Mouse (Mus musculus) cerebellum, postnatal 4 days (tissue): ENCODE results near the gene Tdrd12.
"Not testable (repeated sequence)": the region's sequence is repeated elsewhere in the genome, so short reads cannot be mapped to it uniquely, and the experiment has no call there.

Experiments used
- DNase-seq, 2 experiments: peaks; one replicate each; pipeline ENCODE4 v3.0.0; 2022; ENCODE audit warnings: low spot score in 2 of 2, mixed read lengths in 1 of 2

The Tdrd12 gene

DNA sequence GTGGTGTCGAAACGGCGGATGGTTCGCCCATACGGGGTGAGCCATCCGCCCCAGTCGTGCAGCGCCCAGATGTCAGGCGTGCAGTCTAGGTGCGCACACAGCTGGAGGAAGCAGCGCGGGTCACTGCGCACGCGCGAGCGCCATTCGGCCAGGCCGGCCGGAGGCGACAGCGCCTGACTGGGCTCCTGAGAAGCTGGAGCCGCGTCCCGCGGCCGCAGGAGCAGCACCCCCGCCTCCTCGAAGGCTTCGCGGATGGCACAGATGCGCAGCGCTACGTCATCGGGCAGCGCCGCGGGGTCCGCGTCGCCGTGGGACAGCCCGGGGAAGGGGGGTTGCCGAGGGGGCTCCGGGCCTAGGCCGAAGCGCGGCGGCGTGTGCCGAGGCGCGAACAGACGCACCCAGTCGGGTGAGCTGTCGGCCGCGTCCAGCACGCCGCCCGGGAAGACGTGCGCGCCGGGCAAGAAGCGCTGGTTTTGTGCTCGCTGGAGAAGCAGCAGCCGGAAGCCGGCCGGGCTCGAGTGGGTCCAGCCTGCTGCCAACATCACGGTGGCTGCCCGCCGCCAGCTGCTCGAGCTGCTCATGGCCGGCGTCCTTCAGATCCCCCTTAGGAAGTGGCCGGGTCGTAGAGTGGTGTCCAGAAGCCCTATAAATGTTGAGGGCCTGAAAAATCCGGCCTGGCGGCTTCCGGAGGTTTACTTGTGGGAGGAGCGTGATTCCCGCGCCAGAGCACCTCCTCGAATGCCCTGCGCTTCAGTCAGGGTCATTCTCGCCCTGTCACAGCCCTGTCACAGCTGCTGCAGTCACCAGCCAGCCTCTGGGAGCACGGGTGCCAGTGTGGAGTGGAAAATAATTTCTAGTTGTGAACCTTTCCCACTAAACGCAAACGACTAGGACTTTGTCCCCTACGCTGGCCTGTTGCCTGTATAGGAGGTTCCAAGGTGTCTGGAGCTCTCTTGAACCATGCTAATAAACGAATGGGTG is 18.0 kb upstream of the Tdrd12 start:
- peak; percentile 69 to 88 for DNase-seq

DNA sequence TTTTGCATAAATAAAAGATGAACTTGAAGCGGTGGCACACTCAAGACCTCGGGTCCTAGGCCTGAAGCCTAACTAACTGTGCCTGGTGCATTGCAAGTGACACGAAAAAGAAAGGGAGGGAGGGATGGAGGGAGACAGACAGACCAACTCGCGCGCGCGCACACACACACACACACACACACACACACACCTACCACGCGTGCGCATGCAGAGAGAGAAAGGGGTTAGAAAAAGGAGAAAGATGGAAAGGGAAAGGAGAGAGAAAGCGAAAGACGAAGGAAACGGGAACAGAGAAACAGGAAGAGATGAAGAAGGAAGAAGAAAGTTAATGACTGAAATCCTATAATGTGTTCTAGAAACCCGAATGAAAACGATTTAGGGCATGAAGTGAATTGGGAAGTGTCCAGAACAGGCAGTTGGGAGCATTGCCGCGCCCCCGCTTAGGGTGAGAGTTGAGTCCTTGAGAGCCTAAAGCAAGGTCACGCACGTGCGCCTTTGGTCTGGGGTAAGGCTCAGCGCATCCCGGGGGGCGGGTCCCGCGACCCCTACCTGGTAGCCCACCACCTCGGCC is 17.1 kb upstream of the Tdrd12 start:
- peak in 1 of 2 experiments; percentile 18 for DNase-seq

DNA sequence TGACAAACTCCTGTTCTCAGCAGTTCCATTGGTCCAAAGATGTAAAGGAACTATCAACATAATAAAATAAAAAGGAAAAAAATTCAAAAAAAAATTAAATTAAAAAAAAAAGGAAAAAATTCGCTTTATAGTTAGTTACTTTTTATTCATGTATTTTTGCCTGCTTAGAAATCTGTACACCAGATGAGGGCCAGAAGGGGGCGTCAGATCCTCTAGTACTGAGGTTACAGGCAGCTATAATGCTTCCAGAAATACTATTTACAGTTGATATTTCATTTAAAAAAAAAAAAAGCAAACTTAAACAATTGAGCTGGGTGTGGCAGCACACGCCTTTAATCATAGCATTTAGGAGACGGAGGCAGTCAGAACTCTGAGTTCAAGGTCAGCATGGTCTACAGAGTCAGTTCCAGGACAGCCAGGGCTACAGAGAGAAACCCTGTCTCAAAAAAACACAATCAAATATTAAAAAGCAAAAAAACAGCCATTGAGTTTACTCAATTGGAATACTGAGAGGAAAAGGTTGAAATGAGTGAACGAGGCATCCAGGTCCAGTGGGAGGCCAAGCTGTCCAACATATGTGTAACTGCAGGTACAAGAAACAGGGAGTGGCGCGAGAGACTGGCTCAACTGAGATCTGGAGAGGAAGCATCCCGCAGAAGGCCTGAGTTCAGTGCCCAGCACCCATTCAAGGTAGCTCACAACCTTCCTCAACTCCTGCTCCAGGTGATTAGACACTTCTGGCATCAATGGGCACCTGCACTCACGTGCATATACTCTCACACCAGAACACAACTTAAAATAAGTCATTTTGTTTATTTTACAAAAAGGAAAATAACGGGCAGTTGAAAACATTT is 16.4 kb upstream of the Tdrd12 start:
- peak in 1 of 2 experiments; percentile 23 for DNase-seq

DNA sequence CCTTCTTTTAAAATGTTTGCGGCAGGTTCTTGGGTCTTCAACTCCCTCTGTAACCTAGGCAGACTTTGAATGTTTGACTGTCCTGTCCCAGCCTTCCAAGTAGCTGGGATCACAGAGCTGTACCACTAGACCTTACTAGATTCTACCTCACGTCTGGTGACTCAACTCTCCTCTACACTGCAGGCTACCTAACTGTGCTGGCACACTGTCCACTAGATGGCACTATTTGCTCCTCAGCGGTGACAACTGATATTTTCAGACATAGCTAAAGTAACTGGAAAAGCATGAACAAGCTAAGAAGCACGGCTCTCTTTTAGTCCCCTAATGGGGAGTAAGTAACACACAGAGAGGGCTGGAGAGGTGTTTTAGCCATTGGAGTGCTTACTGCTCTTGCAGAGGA is 8.3 kb upstream of the Tdrd12 start:
- peak; percentile 44 to 56 for DNase-seq

DNA sequence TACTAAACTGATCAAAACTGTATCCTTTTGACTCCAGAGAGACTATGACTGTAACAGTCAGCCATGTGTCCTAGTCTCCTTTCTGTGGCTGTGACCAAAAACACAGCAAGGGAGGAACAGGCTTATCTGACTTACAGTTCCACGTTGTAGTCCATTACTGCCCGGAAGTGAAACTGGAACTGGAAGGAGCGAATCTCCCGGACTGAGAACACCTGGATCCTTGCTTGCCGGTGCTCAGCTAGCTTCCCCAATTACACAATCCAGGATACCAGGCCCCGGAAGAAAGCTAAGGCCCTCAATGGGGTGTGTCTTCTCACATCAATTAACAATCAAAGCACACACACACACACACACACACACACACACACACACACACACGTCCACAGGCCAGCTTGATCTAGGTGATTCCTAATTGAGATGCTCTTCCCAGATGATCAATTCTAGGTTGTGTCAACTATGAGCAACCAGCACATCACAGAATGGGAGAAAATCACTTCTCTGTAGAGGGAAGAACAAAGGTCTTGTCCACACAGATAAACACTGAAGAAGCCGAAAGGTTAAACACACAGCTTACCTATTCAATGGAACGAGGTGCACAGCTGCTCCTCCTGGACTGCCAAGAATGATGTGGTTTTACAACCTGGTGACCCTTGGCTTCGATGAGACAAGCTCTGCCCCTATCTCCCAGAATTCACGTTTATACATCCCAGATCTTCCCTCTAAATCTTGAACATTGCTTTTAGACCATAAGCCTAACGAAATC is 1.6 kb downstream of the Tdrd12 start:
- DNase-seq, result no peak

DNA sequence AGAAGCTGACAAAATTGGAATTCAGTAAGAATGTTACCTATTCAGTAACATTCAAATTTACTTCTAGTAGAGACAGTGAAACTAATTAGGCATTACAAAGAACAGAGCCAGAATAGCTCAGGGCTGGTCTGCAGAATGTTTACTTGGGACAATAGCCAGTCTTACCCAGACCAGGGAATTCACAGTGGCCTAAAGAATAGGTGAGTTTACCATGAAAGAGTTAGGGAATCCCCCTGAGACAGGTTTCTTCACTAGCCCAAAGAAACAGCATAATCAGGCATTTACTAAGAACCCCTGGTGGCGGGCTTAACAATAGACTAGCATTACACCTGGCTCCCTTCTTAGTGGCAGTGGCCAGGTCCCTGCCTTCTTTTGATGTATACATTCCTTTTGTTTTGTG is 7.0 kb downstream of the Tdrd12 start:
- DNase-seq, result not testable (repeated sequence)

DNA sequence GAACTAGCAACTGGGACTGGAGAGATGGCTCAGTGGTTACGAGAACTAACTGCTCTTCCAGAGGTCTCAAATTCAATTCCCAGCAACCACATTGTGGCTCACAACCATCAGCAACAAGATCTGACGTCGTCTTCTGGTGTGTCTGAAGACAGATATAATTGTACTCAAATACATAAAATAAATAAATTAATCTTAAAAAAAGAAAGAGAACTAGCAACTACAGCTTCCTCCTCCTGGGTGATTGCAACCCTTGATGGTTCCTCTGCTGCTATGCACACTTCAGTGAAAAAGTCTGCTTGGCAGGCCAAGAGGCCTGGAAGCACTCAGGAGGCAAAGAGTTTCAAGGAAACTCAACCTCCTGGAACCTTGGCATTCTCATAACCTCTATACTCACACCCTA is 7.5 kb downstream of the Tdrd12 start:
- DNase-seq, result no peak

DNA sequence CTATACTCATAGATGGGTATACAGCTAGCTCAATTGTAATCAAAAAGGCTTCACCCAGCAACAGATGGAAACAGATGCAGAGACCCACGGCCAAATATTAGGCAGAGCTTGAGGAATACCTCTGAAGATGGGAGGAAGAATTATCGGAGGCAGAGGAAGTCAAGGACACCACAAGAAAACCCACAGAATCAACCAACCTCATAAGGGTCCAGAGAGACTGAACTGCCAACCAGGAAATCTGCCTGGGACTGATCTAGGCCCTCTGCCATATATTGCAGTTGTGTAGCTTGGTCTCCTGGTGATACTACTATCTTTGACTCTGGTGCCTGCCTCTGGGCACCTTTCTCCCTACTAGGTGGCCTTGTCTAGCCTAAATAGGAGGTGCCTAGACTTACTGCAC is 10.8 kb downstream of the Tdrd12 start:
- no peak for DNase-seq

DNA sequence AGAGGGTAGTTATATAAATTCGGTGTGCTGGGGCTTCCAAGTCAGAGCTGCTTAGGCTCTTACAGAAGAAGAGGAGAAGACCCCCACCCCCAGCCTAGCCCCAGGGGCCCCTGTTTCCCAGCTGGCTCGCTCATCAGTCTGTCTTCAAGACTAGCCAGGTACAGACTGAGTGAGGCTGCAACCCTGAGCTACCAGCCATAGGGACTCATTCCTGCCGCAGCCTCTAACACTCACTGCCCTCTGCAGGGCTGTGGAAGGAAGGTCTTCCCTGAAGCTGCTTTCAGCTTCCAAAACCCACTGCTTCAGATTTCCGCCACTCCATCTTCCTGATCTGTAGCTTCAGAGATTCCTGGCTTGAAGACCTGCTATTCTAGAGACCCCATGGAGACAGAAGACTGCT is 35.5 kb downstream of the Tdrd12 start:
- peak in 1 of 2 experiments; percentile 16 for DNase-seq

DNA sequence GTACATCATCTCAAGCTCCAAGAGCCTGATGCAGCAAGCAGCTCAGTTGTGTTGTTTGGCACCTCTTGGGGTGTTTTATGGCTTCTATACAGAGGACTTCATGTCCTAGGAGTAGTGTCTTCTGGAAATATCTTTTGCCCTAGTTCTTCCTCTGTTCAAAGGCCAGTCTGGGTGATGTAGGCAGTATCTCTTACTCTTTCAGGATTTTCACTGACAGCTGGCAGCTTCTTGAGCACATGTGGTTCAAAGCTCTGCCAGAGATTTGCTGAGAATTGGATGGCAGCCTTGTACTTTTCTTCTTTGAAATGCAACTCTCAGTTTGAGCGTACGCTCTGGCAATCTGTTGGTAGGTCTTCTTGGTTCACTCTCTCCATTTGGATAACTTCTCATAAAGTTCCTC is 40.0 kb downstream of the Tdrd12 start:
- DNase-seq, result no peak

DNA sequence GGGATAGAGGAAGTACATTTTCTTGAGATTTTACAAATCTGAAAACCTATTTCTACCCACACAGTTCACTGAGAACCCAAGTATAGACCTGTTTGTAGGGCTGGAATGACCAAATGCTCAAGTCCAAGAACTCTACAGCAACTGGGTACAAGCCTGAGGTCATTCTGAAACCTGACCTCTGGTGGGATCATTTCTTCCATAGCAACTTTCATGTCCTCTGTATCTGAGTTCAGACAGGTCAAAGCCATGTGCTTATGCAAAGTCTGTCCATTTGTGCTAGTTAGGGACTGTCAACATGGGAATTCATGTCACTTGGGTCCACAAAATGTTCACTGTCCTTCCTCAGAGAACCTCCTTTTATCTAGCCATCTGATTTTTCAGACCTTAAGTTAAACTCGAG is 46.5 kb downstream of the Tdrd12 start:
- no peak for DNase-seq

DNA sequence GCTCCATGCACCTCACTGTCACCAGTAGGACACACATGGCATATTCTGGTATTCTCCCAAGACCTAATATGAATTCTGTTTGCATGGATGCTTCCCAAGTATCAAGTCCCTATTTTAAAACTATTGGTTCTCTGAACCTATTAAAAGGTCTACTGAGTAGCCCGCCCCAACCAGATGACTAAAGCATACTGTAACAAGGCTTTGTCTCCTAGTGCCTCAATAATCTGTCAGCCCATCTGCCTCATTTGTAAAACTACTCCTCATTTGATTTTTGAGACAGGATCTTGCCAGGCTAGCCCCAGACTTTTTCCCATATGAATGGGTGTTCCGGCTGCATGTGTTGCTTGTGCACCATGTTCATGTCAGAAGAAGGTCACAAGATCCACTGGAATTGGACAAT is 47.4 kb downstream of the Tdrd12 start:
- DNase-seq, result no peak

DNA sequence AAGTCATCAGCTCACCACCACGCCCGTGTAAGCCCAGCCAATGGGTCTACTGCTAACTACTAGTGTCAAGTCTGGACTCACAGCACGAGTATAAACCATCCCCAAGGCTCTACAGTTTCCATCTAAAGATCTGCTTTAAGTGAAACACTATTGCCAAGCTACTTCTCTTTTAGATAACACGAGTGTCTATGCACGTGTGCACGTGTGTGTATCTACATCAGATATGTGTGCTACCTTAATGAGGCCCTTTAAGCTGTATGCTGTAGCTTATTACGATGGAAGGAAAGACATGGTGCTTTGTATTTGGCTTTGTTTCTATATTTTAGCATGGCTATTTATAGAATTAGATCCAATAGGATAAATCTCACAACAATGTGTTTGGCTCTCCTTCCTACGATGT is 51.0 kb downstream of the Tdrd12 start:
- DNase-seq, result no peak

DNA sequence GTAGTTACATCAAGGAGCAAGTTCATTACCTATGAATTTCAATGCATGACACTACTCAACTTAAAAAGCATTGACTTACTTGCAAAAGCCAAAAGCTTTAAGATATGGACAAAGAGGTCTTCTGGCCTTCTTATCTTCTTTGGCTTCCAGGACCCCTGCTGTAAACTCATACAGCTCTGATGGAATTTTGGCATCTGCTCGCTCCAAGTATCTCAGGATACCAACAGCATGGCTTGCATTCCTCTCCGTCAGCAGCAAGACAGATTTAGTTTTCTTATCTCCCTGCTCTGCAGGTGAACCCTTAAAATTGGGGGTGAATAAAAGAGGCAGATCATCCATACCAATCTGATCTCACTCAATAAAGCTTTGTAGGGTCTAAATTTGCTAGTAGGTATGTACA is 52.4 kb downstream of the Tdrd12 start:
- DNase-seq, result no peak

DNA sequence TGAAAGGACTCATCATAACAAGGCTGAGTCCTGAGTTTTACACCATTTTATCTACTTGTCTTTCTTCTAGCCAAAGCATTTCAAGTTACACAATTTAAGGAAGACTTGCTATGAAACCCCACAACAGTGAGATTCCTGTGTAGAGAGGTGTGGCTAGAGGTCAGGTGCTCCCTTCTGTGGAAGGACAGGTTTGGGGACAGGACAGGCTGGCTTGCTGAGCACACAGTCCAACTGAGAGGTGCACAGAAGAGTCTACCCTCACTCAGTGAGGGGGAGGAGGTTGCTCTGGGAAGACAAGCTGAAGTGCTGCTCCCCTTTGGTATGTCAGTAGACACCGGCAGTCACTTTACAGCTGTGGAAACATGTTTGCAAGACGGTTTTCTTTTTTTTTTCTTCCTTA is 61.1 kb downstream of the Tdrd12 start:
- DNase-seq, result no peak

DNA sequence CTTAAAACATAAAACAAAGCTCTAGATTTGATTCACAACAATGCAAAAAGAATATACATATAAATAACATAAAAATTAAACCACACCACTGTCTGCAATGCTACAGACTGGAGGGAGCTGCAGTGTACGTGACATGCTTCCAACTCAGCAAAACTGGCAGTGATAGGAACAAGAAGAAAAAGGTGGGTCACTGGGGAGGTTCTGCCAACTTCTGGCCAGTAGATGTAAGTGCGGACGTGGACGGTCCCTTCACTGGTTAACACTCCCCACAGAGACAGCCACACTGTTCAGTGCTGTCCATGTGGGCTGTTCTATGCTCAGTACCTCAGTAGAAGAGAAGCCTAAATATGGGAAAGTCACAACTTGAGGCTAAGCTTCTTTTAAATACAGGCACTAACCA is 66.8 kb downstream of the Tdrd12 start:
- no peak for DNase-seq

DNA sequence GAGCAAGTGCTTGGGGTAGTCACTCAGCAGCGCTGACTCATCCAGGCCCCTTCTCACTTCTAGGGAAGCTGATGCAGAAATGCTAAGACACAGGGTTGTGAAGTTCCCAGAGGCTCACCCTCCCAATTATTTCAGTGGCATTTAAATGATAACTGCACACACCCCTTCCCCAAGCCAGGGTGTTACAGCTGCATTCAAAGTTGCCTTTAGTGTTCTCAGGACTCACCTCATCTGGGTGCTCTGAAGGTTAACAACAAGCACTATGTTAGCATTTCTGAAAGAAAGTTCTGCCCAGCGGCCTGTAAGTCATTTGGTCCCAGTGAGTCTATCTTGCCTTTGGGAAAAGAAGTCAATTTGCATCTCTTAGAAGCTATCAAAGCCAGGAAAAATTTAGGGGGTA is 69.7 kb downstream of the Tdrd12 start:
- DNase-seq, result no peak

DNA sequence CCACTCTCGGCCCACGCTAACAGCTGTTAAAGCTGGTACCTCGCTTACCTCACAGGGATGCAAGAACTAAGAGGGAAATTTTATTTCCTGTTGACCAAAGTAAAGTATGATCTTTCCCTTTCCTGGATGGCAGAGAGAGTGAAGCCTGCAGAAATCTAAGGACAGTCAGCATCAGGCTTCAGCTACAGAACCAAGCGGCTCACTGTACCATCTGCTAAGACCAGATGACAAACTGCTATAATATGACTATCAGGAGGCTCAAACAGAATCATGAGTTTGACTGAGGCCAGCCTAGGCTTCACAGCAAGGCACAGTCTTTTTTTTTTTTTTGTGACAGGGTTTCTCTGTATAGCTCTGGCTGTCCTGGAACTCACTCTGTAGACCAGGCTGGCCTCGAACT is 72.5 kb downstream of the Tdrd12 start:
- DNase-seq, result no peak

DNA sequence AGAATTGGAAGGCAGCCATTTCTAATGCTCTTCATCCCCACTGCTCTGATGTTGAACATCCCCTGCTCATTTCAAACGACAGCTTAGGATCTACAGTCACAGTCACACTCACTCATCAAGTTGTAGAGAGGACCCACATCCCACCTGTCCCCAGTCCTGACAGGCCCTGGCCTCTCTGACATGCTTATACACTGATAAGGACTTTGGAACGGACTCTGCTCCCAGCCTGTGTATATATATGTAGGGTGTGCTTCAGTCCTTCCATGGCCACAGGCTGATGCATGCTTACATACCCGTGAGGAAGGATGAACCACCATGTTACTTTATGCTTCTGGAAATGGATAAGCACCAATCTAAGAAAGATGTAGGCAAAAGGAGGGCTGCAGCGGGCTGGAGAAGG is 76.6 kb downstream of the Tdrd12 start:
- no peak for DNase-seq

DNA sequence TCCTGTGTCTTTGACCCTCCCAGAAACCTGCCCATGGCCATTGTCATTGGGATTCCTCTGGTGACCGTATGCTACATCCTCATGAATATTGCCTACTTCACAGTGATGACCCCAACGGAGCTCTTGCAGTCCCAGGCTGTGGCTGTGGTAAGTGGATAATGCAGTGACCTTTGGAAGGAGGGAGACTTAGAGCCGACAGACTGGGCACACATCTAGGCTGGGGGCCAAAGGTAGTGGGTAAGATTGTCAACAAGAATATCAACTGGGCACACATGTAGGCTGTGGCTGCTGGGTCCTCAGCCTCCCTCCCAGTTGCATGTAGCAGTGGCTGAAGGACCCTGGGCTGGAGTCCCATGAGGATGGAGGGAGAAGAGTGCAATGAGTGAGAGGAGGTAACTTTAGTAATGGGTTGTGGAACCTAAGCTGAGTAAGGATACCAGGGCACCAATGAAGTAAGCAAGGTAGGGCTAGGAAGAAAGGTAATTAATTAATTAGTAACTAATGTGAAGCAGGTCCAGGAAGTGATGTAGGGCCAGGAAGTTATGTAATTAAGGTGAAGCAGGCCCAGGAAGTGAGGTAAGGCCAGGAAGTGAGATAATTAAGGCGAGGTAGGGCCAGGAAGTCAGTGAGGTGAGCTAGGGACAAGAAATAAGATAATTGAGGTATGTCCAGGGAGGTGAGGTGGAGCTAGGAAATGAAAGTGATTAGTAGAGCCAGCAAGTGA is 81.3 kb downstream of the Tdrd12 start:
- DNase-seq, result no peak

DNA sequence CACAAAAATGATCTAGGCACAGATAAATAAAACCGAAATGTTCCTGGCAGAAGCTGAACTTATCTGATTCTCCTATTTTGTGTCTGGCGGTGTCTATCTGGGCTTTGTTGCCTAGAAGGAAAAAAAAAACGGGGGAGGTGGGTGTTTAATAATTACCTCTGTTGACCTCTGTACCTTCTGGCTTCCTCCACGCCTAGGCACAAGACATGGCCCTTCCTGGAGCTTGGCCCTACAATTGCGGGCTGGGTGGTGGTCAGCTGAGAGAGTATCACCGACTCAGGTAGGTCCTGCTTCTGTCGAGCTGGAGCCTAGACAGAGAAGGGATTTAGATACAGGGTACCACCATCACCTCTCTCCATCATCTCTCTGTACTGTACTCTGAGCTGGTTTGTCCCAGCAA is 88.7 kb downstream of the Tdrd12 start:
- DNase-seq, result no peak
